ENCODE assay signal across 9 mouse cellular contexts in genomic region chr7:79089111-79089510, GRCm38 (mm10). TPM values are rescaled to one million over a fixed set of nuclear protein-coding genes. Genes with fewer than 3 reads are reported as not detected.
A peak's percentile ranks its signal among the peaks of the same experiment; 100 is the strongest.
DNase-seq lines count a peak whose midpoint lies in the region; ATAC-seq and TF ChIP-seq lines count a peak whose summit lies in the region.
"Had no signal": no experiment of that assay in that cellular context is flagged by ENCODE, and none has a peak within 500 bp of the region (broad histone marks: within the 10 kb centered on the region; RNA-seq: fewer than 3 reads in every experiment).

No protein-coding gene starts in this region.

- WGBS in intestine, postnatal 0 days = 78% methylated on average over 4 of the region's 4 CpGs
- 79% methylated on average over 4 of the region's 4 CpGs for WGBS in intestine, embryonic 15.5 days

- no peak for ATAC-seq in intestine, postnatal 0 days
- ATAC-seq in intestine, embryonic 15.5 days = no peak

- no peaks in the 10 kb centered on the region for H3K9me3 ChIP-seq in intestine, postnatal 0 days (ENCODE audit: control insufficient read depth)
- H3K9me3 ChIP-seq in intestine, embryonic 15.5 days = no peaks in the 10 kb centered on the region
- H3K9me3 ChIP-seq: heart, embryonic 13.5 days had no signal

- H3K27me3 ChIP-seq in intestine, postnatal 0 days (replicated peaks; ENCODE audit: control insufficient read depth, insufficient read depth, low read length) = no peaks in the 10 kb centered on the region
- no peaks in the 10 kb centered on the region for H3K27me3 ChIP-seq in intestine, embryonic 15.5 days (replicated peaks)

- no peak overlapping the region for H3K4me2 ChIP-seq in intestine, postnatal 0 days (replicated peaks; ENCODE audit: low read depth)
- no peak overlapping the region for H3K4me2 ChIP-seq in intestine, embryonic 15.5 days (replicated peaks)
- H3K4me2 ChIP-seq: heart, embryonic 13.5 days had no signal

- H3K36me3 ChIP-seq in intestine, postnatal 0 days (ENCODE audit: control insufficient read depth, insufficient read depth) = no peaks in the 10 kb centered on the region
- no peaks in the 10 kb centered on the region for H3K36me3 ChIP-seq in intestine, embryonic 15.5 days
- H3K36me3 ChIP-seq: heart, embryonic 13.5 days had no signal

- no peak overlapping the region for H3K4me3 ChIP-seq in intestine, postnatal 0 days (ENCODE audit: low read depth, low read length)
- H3K4me3 ChIP-seq in intestine, embryonic 15.5 days (replicated peaks) = no peak overlapping the region
- H3K4me3 ChIP-seq: heart, embryonic 13.5 days had no signal

- peak; percentile 10 for DNase-seq in urinary bladder, postnatal 14 days (ENCODE audit: low spot score)
- DNase-seq in urinary bladder, postnatal 10 days (ENCODE audit: low spot score) = no peak
- DNase-seq in cerebellum, postnatal 36 days = peak; percentile 40 to 43
- DNase-seq in yolk sac, embryonic 10.5 days (ENCODE audit: low spot score) = no peak
- no peak for DNase-seq in right cerebral cortex, postnatal 36 days (ENCODE audit: low spot score in 2 of 2)
- DNase-seq in gastrocnemius, postnatal 25 days = no peak

- H3K4me1 ChIP-seq in intestine, postnatal 0 days (replicated peaks; ENCODE audit: control insufficient read depth, insufficient read depth, low read length) = no peaks in the 10 kb centered on the region
- H3K4me1 ChIP-seq in intestine, embryonic 15.5 days (replicated peaks) = no peaks in the 10 kb centered on the region
- H3K4me1 ChIP-seq: heart, embryonic 13.5 days had no signal

- peak; percentile 61 for TF ChIP-seq CTCF in intestine, postnatal 0 days (IDR thresholded peaks at IDR 0.05; ENCODE audit: low read depth)

- no peak overlapping the region for H3K9ac ChIP-seq in intestine, postnatal 0 days (ENCODE audit: low read depth, low read length)
- H3K9ac ChIP-seq in intestine, embryonic 15.5 days = no peak overlapping the region
- H3K9ac ChIP-seq: heart, embryonic 13.5 days had no signal

- no peak overlapping the region for H3K27ac ChIP-seq in intestine, postnatal 0 days (ENCODE audit: low read depth, low read length)
- no peak overlapping the region for H3K27ac ChIP-seq in intestine, embryonic 15.5 days
- H3K27ac ChIP-seq: heart, embryonic 13.5 days had no signal

RNA-seq across cellular contexts. Expression of gene Acan, which starts 35.8 kb away (rescaled TPM):
- polyA plus RNA-seq in intestine, postnatal 0 days (2015; fragmentation: Nextera tagmentation; extraction: Ambion mirVana) = not detected in 2 replicates
- polyA plus RNA-seq in intestine, embryonic 15.5 days (2015; fragmentation: Nextera tagmentation; extraction: Ambion mirVana) = 0.49 and 0.51 TPM in 2 replicates
- total RNA-seq in gastrocnemius, postnatal 25 days (2021) = under 1 TPM; 0.43 to 0.48 TPM

RNA-seq across cellular contexts. Expression of gene Hapln3, which starts 41.7 kb away (rescaled TPM):
- polyA plus RNA-seq in intestine, postnatal 0 days (2015; fragmentation: Nextera tagmentation; extraction: Ambion mirVana) = 0.25 and 0.48 TPM in 2 replicates
- polyA plus RNA-seq in intestine, embryonic 15.5 days (2015; fragmentation: Nextera tagmentation; extraction: Ambion mirVana) = 2.1 and 2.6 TPM in 2 replicates
- under 1 TPM; 0.18 to 0.54 TPM for total RNA-seq in gastrocnemius, postnatal 25 days (2021)

RNA-seq across cellular contexts. Expression of gene Mfge8, which starts 59.7 kb away (rescaled TPM):
- 217 and 219 TPM in 2 replicates for polyA plus RNA-seq in intestine, postnatal 0 days (2015; fragmentation: Nextera tagmentation; extraction: Ambion mirVana)
- polyA plus RNA-seq in intestine, embryonic 15.5 days (2015; fragmentation: Nextera tagmentation; extraction: Ambion mirVana) = 172 and 174 TPM in 2 replicates
- total RNA-seq in gastrocnemius, postnatal 25 days (2021) = 10 to 100 TPM; 46.9 to 52.5 TPM

Comparison
In these comparisons a context has a peak if more than half of its experiments do, and no peak if none do; other contexts are left out.
1. DNase-seq: peak in urinary bladder, postnatal 14 days (single experiment) and cerebellum, postnatal 36 days (2 of 2); none in urinary bladder, postnatal 10 days (single experiment), yolk sac, embryonic 10.5 days (single experiment), right cerebral cortex, postnatal 36 days (0 of 2) and gastrocnemius, postnatal 25 days (single experiment).